Mouse (Mus musculus) activated CD4-positive, CD25-positive, alpha-beta regulatory T cell, adult 4 months (primary cell): Measurements from ENCODE around the gene Panx1. TPM values are rescaled to one million over a fixed set of nuclear protein-coding genes. Genes with fewer than 3 reads are reported as not detected.

Experiments used
- ATAC-seq: one replicate; pipeline ENCODE4 v1.8.0; 2017
- polyA plus RNA-seq, 2 experiments: library from polyadenylated mRNA; unstranded; fragments of 100-300 nt; shearing (Covaris generic); gene quantifications; one replicate each; pipeline ENCODE4 v1.2.1; 2017

Panx1 gene
- polyA plus RNA-seq, 2 experiments from 2014 or later = 27.2 to 27.5 TPM

GRCm38 (mm10) chr9:15021156-15021555 lies 24.1 kb downstream of the Panx1 start:
- no peak for ATAC-seq

- peak; percentile 12 for ATAC-seq
Observed at GRCm38 (mm10) chr9:15020561-15021080, 24.7 kb downstream of the Panx1 start.

GRCm38 (mm10) chr9:15018756-15019131 lies 26.5 kb downstream of the Panx1 start:
- peak; percentile 10 for ATAC-seq

GRCm38 (mm10) chr9:15017791-15018755 lies 27.2 kb downstream of the Panx1 start:
- ATAC-seq = peak; percentile 77

GRCm38 (mm10) chr9:15015223-15015956 lies 29.9 kb downstream of the Panx1 start:
- no peak for ATAC-seq

- no peak for ATAC-seq
Observed at GRCm38 (mm10) chr9:15007566-15007965, 37.7 kb downstream of the Panx1 start.

- ATAC-seq = peak; percentile 72
Observed at GRCm38 (mm10) chr9:15004298-15004685, 41.0 kb downstream of the Panx1 start.

- ATAC-seq = no peak
Observed at GRCm38 (mm10) chr9:15003676-15004297, 41.5 kb downstream of the Panx1 start.

GRCm38 (mm10) chr9:15002995-15003613 lies 42.2 kb downstream of the Panx1 start:
- peak; percentile 37 for ATAC-seq

GRCm38 (mm10) chr9:14998790-14999189 lies 46.5 kb downstream of the Panx1 start:
- ATAC-seq = no peak

GRCm38 (mm10) chr9:14997271-14998055 lies 47.8 kb downstream of the Panx1 start:
- no peak for ATAC-seq

GRCm38 (mm10) chr9:14995525-14995924 lies 49.8 kb downstream of the Panx1 start:
- ATAC-seq = peak; percentile 77

- no peak for ATAC-seq
Observed at GRCm38 (mm10) chr9:14988606-14989293, 56.5 kb downstream of the Panx1 start.

- ATAC-seq = no peak
Observed at GRCm38 (mm10) chr9:14983141-14983540, 62.1 kb downstream of the Panx1 start.

- peak; percentile 19 for ATAC-seq
Observed at GRCm38 (mm10) chr9:14982683-14983082, 62.6 kb downstream of the Panx1 start.

GRCm38 (mm10) chr9:14981539-14982155 lies 63.6 kb downstream of the Panx1 start:
- no peak for ATAC-seq

- peak; percentile 49 for ATAC-seq
Observed at GRCm38 (mm10) chr9:14974251-14975232, 70.7 kb downstream of the Panx1 start.

GRCm38 (mm10) chr9:14973762-14974161 lies 71.5 kb downstream of the Panx1 start:
- no peak for ATAC-seq
